Comparison of ENCODE assay signal across 27 mouse cellular contexts in genomic region chr1:34657481-34657880, GRCm38 (mm10).
"Had no signal": no experiment of that assay in that cellular context is flagged by ENCODE, and none has a peak within 500 bp of the region (broad histone marks: within the 10 kb centered on the region; RNA-seq: fewer than 3 reads in every experiment).

No protein-coding gene starts in this region.

- H3K9me3 ChIP-seq: heart, embryonic 13.5 days; heart, embryonic 15.5 days; hindbrain, embryonic 13.5 days; hindbrain, embryonic 15.5 days; kidney, embryonic 15.5 days; limb, embryonic 13.5 days; liver, embryonic 13.5 days; liver, embryonic 15.5 days had no signal

- H3K4me2 ChIP-seq: heart, embryonic 11.5 days; heart, embryonic 13.5 days; heart, embryonic 15.5 days; hindbrain, embryonic 13.5 days; hindbrain, embryonic 15.5 days; kidney, embryonic 15.5 days; limb, embryonic 13.5 days; liver, embryonic 11.5 days; liver, embryonic 13.5 days; liver, embryonic 15.5 days had no signal

- H3K9ac ChIP-seq: heart, embryonic 13.5 days; heart, embryonic 15.5 days; hindbrain, embryonic 13.5 days; hindbrain, embryonic 15.5 days; kidney, embryonic 15.5 days; limb, embryonic 13.5 days; liver, embryonic 13.5 days; liver, embryonic 15.5 days had no signal

- DNase-seq: gastrocnemius, adult 2 months; gastrocnemius, postnatal 10 days; gastrocnemius, postnatal 25 days; heart, adult 18-20 months; heart, postnatal 14 days; heart, postnatal 36 days; kidney, adult 11 months; kidney, adult 2 months; kidney, adult 9 months; kidney, postnatal 14 days; kidney, postnatal 36 days; layer of hippocampus, adult 9-11 months; layer of hippocampus, postnatal 36 days; liver; liver, embryonic 13.5 days had no signal

- H3K36me3 ChIP-seq: heart, embryonic 13.5 days; heart, embryonic 15.5 days; hindbrain, embryonic 13.5 days; hindbrain, embryonic 15.5 days; kidney, embryonic 15.5 days; limb, embryonic 13.5 days; liver, embryonic 13.5 days; liver, embryonic 15.5 days had no signal

- H3K27ac ChIP-seq: gastrocnemius, adult 2 months; heart, embryonic 13.5 days; heart, embryonic 15.5 days; hindbrain, embryonic 13.5 days; hindbrain, embryonic 15.5 days; hindbrain, postnatal 0 days; kidney, embryonic 15.5 days; kidney, postnatal 0 days; limb, embryonic 13.5 days; liver, embryonic 13.5 days; liver, embryonic 15.5 days had no signal

- H3K4me1 ChIP-seq: heart, embryonic 13.5 days; heart, embryonic 15.5 days; hindbrain, embryonic 13.5 days; hindbrain, embryonic 15.5 days; kidney, embryonic 15.5 days; limb, embryonic 13.5 days; liver, embryonic 13.5 days; liver, embryonic 15.5 days had no signal

- H3K27me3 ChIP-seq: heart, embryonic 13.5 days; heart, embryonic 15.5 days; hindbrain, embryonic 13.5 days; hindbrain, embryonic 15.5 days; kidney, embryonic 15.5 days; limb, embryonic 13.5 days; liver, embryonic 13.5 days; liver, embryonic 15.5 days had no signal

- H3K4me3 ChIP-seq: gastrocnemius, adult 2 months; heart, embryonic 13.5 days; heart, embryonic 15.5 days; hindbrain, embryonic 13.5 days; hindbrain, embryonic 15.5 days; kidney, embryonic 15.5 days; limb, embryonic 13.5 days; liver, embryonic 13.5 days; liver, embryonic 15.5 days had no signal

- ATAC-seq: hindbrain, postnatal 0 days; intestine, embryonic 16.5 days had no signal
